Mouse (Mus musculus): ENCODE measurements around the gene Atic.

Gene Atic

DNA sequence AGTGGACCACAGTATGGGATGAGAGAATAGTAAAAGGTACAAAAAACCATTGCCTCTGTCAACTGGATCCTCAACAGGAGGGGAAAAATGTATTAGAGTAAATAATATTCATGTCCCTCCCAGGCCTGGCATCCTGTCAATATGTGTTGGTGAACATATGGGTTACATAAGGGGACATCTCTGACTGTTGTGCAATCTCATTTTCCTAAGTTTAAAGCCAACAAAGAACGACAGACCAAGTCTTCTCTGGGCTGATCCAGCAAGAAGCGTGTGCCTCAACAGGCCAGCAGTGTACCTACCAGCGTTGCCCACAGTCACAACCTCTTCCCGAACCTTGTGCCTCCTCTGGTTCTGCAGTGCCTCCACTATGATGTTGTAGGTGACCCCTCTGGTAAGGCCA is 38.4 kb downstream of the Atic start:
- no peak for DNase-seq

DNA sequence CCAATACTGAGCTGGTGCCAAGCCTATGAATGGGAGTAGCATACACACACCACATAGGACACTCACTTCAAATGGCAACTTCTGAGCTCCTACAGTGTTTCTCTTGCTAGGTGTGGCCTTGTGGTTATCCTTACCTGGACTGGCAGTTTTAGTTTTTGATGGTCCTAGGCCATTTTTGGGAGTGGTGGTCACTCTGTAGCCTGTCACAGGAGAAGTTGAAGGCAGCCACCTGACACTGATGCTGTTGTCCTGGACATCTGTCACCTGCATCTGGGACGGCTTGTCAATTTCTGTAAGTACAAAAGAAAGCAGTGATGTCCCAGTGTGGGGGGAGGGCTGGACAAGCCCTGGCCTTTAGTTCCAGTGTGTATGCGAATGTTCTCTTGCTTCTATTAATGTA is 48.8 kb downstream of the Atic start:
- DNase-seq: no peak

DNA sequence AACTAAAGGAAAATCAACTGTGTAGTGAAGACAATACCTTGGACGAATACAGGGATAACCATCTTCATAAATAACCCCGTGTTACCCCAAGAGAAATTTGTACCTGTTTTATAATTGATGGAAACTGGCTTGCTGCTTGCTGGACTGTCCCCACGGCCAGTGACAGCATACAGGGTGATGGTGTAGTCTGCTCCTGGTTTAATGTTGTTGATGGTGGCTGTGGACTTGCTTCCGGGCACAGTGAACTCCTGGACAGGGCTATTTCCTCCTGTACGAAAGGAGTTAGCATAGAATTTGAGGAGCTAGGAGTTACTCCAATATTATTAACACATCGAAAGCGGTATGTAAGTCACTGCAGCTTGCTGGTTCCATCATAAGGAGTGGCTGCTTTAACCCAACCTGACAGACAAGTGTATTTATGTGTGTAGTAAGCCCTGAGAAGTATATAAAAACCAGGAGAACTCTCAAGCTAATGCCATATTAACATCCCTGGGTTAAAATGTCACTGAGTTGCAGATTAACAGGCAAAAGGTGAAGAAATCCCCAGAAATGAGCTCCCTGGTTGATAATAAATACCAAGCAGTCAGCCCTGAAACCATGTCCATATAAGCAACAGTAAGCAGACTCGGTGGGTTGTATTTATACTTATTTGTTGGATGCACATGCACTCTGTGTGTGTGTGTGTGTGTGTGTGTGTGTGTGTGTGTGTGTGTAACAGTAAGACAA is 49.8 kb downstream of the Atic start:
- DNase-seq: no peak

DNA sequence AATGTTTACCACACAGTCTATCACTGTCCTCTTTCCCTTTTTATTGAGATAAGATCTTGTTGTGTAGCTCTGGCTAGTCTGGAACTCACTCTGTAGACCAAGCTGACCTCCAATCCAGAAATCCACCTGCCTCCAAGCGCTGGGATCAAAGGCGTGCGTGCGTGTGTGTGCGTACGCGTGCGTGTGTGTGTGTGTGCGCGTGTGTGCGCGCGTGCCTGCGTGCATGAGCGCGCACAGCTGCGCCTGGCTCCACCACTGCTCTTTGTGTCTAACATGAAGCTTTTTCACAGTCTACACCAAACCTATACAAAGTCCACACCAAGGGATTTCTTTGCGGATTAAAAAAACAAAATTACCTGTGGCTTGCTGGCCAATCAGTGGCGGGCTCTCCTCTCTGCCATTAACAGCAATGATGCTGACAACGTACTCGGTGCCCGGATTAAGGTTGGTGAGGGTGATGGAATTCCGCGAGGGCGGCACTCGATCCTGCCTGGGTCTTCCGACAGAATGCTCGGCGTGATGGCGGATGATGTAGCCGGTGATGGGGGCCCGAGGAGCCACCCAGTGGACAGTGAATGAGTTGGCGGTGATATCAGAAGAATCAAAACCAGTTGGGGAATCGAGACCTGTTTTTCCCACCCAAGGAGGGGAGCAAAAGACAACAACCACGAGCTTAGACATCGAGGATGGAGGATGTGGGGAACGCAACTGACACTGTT is 52.3 kb downstream of the Atic start:
- no peak for DNase-seq

DNA sequence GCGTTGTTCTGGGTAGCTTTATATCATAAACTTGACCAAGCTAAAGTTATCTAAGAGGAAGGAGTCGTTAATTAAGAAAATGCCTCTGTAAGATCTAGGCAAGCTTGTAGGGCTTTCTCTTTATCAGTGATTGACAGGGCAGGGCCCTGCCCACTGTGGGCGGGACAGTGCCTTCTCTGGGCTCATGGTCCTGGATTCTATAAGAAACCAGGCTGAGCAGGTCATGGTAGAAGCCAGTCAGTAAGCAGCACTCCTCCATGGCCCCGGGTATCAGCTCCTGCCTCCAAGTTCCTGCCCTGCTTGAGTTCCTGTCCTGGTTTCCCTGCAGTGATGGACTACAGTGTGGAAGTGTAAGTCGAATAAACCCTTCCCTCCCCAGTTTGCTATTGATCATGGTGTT is 53.0 kb downstream of the Atic start:
- DNase-seq: no peak

DNA sequence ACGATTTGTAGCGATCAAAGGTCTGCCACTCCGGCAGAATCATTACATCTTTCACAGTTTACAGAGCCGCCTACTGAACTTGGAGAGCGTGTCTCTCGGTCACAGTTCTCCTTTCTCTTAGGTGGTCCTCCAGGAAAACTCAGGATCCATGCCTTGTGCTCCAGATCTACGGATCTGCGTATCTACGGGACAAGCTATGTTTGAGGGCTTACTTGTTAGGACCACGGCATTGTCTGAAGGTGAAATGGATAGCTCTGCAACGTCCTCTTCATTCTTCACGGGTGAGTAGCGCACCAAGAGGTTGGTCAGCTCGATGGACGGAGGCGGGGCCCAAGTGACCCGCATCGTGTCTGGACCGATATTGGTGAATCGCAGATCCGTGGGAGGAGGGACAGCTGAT is 55.3 kb downstream of the Atic start:
- no peak for DNase-seq

DNA sequence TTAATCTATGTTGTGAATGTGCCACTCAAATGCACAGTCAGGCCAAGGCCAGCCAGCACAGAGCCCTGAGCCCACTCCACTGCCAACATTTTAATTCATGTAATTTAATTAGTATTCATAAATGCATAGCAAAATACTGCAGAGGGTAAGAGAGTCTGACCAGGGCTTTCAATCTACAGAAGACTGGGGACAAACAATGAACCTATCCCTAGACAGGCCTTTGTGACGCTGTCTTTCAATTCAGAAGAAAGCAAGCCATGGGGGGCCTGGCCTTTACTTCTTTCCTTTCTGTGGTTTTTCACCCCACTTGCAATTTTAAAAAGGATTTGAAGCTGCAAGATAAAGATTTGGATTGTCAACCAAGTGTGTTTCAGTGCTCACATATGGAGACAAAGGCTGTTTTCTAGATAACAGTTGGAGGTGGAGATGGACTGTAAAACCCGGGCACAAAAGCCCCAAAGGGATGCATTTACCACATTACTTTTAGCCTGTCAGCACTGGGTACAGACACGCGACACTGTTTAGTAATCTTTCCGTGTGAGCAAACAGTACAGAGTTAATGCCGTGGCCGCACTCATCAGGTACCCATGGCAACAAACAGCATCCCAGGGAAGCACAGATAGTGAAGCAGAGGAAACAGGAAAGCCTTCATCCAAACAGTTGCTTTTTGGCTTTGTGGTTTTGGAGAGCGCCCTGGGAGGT is 57.7 kb downstream of the Atic start:
- no peak for DNase-seq

DNA sequence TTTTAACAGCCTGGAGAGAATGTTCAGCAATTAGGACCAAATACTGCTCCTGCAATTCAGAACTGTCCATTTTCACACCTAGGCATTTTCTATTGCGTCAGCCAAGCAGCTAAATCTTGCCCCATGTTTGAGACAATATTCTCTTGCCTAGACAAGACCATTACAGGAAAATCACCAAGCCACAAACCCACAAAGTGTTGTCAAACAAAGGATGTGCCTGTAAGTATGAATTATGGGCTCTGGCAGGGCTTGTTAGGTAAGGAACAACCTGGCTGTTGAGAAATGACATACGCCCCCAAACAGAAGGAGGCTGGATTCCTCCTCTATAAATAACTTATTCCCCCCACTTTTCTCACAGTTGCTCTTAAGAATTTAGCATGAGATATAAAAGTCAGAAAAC is 64.6 kb downstream of the Atic start:
- no peak for DNase-seq

DNA sequence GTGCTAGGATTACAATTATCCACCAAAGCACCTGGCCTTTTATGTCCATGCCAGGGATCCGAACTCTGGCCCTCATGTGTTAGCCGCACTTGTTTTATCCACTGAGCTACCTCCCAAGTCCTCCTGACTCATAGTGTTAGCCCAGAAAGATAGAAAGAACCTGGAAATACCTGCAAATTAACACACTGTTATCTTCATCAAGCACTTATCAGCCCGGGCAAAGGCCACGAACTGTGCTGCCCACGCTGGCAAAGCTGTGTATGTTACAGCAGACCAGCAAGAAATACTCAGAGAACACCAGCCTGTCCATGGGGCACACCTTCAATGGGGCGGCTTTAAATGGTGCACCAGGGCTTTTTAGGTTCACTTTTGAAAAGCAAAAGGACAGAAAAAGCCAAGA is 66.7 kb downstream of the Atic start:
- DNase-seq: no peak

Measured in cerebellum, postnatal 36 days (tissue).